Comparison of ENCODE assay signal across 29 mouse cellular contexts in the genomic region with DNA sequence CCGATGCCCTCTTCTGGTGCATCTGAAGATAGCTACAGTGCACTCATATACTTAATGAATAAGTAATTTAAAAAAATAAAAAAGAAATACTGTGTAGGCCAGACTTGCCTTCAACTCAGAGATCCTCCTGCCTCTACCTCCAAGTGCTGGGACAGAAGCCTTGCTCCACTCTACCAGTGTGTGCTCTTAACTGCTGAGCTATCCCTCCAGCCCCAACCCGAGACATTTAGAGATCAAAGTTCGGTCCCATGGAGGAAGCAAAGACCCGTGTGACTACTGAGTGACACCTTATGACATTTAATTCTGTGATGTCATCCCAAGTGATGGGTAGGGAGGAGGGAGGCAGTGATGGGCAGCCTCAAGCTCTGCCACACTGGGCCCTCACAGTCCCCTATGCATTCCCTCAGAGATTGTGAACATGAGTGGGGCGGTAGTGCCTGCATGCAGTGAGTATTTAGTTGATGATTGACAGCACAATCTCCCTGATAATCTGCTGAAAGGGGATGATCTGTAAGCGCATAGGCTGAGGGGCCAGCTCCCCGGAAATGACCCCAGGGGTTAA. TPM values are rescaled to one million over a fixed set of nuclear protein-coding genes. Genes with fewer than 3 reads are reported as not detected.
"Had no signal": no experiment of that assay in that cellular context is flagged by ENCODE, and none has a peak within 500 bp of the region (broad histone marks: within the 10 kb centered on the region; RNA-seq: fewer than 3 reads in every experiment).

No protein-coding gene starts in this region.

- H3K4me1 ChIP-seq: limb, embryonic 13.5 days; limb, embryonic 15.5 days had no signal

- DNase-seq: gastrocnemius, adult 2 months; gastrocnemius, postnatal 10 days; gastrocnemius, postnatal 25 days; heart, adult 18-20 months; heart, postnatal 10 days; kidney, adult 18-20 months; kidney, adult 8-10 months; kidney, postnatal 10 days; kidney, postnatal 25 days; kidney, postnatal 4 days; layer of hippocampus, postnatal 36 days; left cerebral cortex, postnatal 4 days had no signal

- H3K4me3 ChIP-seq: gastrocnemius, adult 2 months; heart, embryonic 10.5 days; heart, embryonic 12.5 days; hindbrain, embryonic 13.5 days; hindbrain, embryonic 15.5 days; layer of hippocampus, adult 2 months; limb, embryonic 13.5 days; limb, embryonic 15.5 days; liver, embryonic 12.5 days had no signal

- H3K4me2 ChIP-seq: heart, embryonic 12.5 days; hindbrain, embryonic 13.5 days; hindbrain, embryonic 15.5 days; limb, embryonic 13.5 days; limb, embryonic 15.5 days; liver, embryonic 12.5 days had no signal

- H3K9ac ChIP-seq: heart, embryonic 12.5 days; hindbrain, embryonic 13.5 days; hindbrain, embryonic 15.5 days; limb, embryonic 13.5 days; limb, embryonic 15.5 days; liver, embryonic 12.5 days; liver, embryonic 14.5 days had no signal

- H3K27me3 ChIP-seq: hindbrain, embryonic 13.5 days; hindbrain, embryonic 15.5 days; limb, embryonic 13.5 days; limb, embryonic 15.5 days had no signal

- ATAC-seq: hindbrain, postnatal 0 days; liver, embryonic 12.5 days had no signal

- H3K9me3 ChIP-seq: heart, embryonic 10.5 days; heart, embryonic 12.5 days; hindbrain, embryonic 13.5 days; hindbrain, embryonic 15.5 days; limb, embryonic 13.5 days; limb, embryonic 15.5 days; liver, embryonic 12.5 days had no signal

- H3K27ac ChIP-seq: gastrocnemius, adult 2 months; heart, embryonic 10.5 days; hindbrain, embryonic 13.5 days; hindbrain, embryonic 15.5 days; hindbrain, postnatal 0 days; layer of hippocampus, adult 2 months; limb, embryonic 13.5 days; limb, embryonic 15.5 days; liver, embryonic 12.5 days; liver, embryonic 14.5 days had no signal

- H3K36me3 ChIP-seq: heart, embryonic 10.5 days; heart, embryonic 12.5 days; hindbrain, embryonic 13.5 days; hindbrain, embryonic 15.5 days; limb, embryonic 13.5 days; limb, embryonic 15.5 days; liver, embryonic 12.5 days had no signal

RNA-seq across cellular contexts. Expression of a gene that starts 44.8 kb away (rescaled TPM):
- polyA plus RNA-seq: heart, embryonic 16.5 days; hindbrain, embryonic 11.5 days; intestine, embryonic 14.5 days; kidney, embryonic 14.5 days; limb, embryonic 11.5 days; limb, embryonic 13.5 days; liver, adult 2 months; liver, embryonic 14.5 days had no signal

RNA-seq across cellular contexts. Expression of a gene that starts 58.2 kb away (rescaled TPM):
- polyA plus RNA-seq: heart, embryonic 14.5 days; heart, embryonic 16.5 days; limb, embryonic 11.5 days had no signal
